ENCODE assay signal across 8 mouse cellular contexts in the genomic region with DNA sequence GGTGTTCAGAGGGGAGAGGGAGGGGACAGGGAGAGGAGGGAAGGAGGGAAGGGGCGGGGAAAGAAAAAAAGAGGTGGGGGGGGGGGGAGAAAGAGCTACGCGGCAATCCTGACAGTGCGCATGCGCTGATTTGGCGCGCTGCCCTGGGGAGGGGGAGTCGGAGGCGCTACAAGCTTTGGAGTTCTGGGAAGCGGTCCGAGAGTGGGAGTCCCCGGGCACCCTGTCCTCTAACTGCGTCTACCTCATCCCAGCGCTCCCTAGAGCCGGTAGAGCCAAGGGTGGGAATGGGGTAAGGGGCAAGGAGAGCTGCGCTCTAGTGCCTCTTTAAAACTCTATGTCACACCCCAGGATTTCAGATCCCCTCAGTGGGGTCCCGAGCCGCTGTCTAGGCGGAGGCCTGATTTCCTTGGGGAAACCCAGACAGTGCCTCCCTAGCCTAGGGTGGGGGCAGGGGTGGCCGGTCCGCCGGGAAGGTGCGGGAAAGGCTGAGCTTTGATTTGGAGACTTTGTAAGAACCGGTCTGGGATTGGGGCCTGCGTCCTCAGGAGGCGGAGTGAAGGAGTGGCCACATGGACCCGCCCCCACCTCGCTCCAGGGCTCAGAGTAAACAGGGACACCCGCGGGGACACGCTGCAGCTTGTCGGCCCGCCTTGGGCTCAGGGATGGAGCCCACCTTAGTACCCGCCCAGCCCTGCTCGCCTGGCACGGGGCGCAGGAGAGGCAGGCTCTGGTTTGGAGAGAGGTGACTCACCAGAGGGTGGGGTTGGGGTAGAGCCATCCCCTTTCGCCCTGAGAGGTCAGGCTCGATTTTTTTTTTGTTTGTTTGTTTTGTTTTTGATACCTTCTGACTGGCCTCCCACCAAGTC. TPM values are rescaled to one million over a fixed set of nuclear protein-coding genes. Genes with fewer than 3 reads are reported as not detected.
DNase-seq lines count a peak whose midpoint lies in the region; ATAC-seq lines count a peak whose summit lies in the region.

No protein-coding gene starts in this region.

- peak overlapping the region; percentile 86 for H3K9ac ChIP-seq in hindbrain, embryonic 11.5 days (ENCODE audit: low read depth, low read length)

- H3K4me3 ChIP-seq in hindbrain, embryonic 11.5 days (ENCODE audit: low read depth, low read length): peak overlapping the region; percentile 69

- H3K27me3 ChIP-seq in hindbrain, embryonic 11.5 days (ENCODE audit: control insufficient read depth, insufficient read depth, low read length): no peaks in the 10 kb centered on the region

- H3K4me2 ChIP-seq in hindbrain, embryonic 11.5 days (replicated peaks; ENCODE audit: low read depth, low read length): peak overlapping the region; percentile 85

- no peaks in the 10 kb centered on the region for H3K36me3 ChIP-seq in hindbrain, embryonic 11.5 days (ENCODE audit: control insufficient read depth, insufficient read depth, low read length)

- ATAC-seq in hindbrain, embryonic 11.5 days (ENCODE audit: low FRiP score): peak; percentile 87

- H3K4me1 ChIP-seq in hindbrain, embryonic 11.5 days (replicated peaks; ENCODE audit: control insufficient read depth, insufficient read depth, low read length): peaks cover 8% of the 10 kb centered on the region; the same call in 1 of the 2 replicates

- peak overlapping the region; percentile 88 for H3K27ac ChIP-seq in hindbrain, embryonic 11.5 days (ENCODE audit: low read depth, low read length)

- under 1% methylated on average over 36 of the region's 39 CpGs for WGBS in hindbrain, embryonic 11.5 days

- no peaks in the 10 kb centered on the region; the same call in 1 of the 2 replicates for H3K9me3 ChIP-seq in hindbrain, embryonic 11.5 days (ENCODE audit: control insufficient read depth, low read length)

- DNase-seq in Muller cell, postnatal 12 days (ENCODE audit: inconsistent ontology term): peak; percentile 98
- peak; percentile 95 for DNase-seq in cerebellum, adult 9-11 months
- peak; percentile 79 to 89 for DNase-seq in frontal cortex, adult 2 months (ENCODE audit: extremely low spot score in 1 of 2, low spot score in 1 of 2)
- DNase-seq in hindbrain, embryonic 11.5 days (ENCODE audit: low spot score): peak; percentile 91
- peak; percentile 86 to 88 for DNase-seq in layer of hippocampus, postnatal 36 days
- DNase-seq in lung, postnatal 25 days (ENCODE audit: low spot score): peak; percentile 93
- DNase-seq in retina, postnatal 1 day: peak; percentile 92
- DNase-seq in urinary bladder, postnatal 14 days (ENCODE audit: low spot score): peak; percentile 96

RNA-seq across cellular contexts. Expression of a gene that starts 0.5 kb away (rescaled TPM):
- 279 and 283 TPM in 2 replicates for polyA plus RNA-seq in frontal cortex, adult 2 months (2012; rRNA removed)
- polyA plus RNA-seq in hindbrain, embryonic 11.5 days (2014; fragmentation: Nextera tagmentation; extraction: Ambion mirVana): 66.3 and 67.1 TPM in 2 replicates
- total RNA-seq in layer of hippocampus, postnatal 36 days (2021): 100 to 1,000 TPM; 268 to 307 TPM

RNA-seq across cellular contexts. Expression of a gene that starts 21.4 kb away (rescaled TPM):
- polyA plus RNA-seq in frontal cortex, adult 2 months (2012; rRNA removed): 11.0 and 11.9 TPM in 2 replicates
- 6.0 and 6.9 TPM in 2 replicates for polyA plus RNA-seq in hindbrain, embryonic 11.5 days (2014; fragmentation: Nextera tagmentation; extraction: Ambion mirVana)
- total RNA-seq in layer of hippocampus, postnatal 36 days (2021): 1 to 10 TPM; 5.1 to 6.2 TPM

RNA-seq across cellular contexts. Expression of a gene that starts 45.3 kb away (rescaled TPM):
- 4.5 and 4.8 TPM in 2 replicates for polyA plus RNA-seq in frontal cortex, adult 2 months (2012; rRNA removed)
- 8.6 and 9.3 TPM in 2 replicates for polyA plus RNA-seq in hindbrain, embryonic 11.5 days (2014; fragmentation: Nextera tagmentation; extraction: Ambion mirVana)
- total RNA-seq in layer of hippocampus, postnatal 36 days (2021): 1 to 10 TPM; 5.1 to 6.7 TPM

RNA-seq across cellular contexts. Expression of a gene that starts 46.9 kb away (rescaled TPM):
- 38.2 and 46.1 TPM in 2 replicates for polyA plus RNA-seq in frontal cortex, adult 2 months (2012; rRNA removed)
- polyA plus RNA-seq in hindbrain, embryonic 11.5 days (2014; fragmentation: Nextera tagmentation; extraction: Ambion mirVana): 4.3 and 4.9 TPM in 2 replicates
- 10 to 100 TPM; 42.7 to 43.8 TPM for total RNA-seq in layer of hippocampus, postnatal 36 days (2021)

Comparison
In these comparisons a context has a peak if more than half of its experiments do, and no peak if none do; other contexts are left out.
1. Peak in every context shown above with its lines: DNase-seq, ATAC-seq, H3K4me3 ChIP-seq and H3K27ac ChIP-seq.